Mouse (Mus musculus): ENCODE measurements around the gene Ebf3. TPM values are rescaled to one million over a fixed set of nuclear protein-coding genes. Genes with fewer than 3 reads are reported as not detected.
A peak's percentile ranks its signal among the peaks of the same experiment; 100 is the strongest.

The Ebf3 gene
- polyA plus RNA-seq, 1 experiment from 2014 or later = 15.9 TPM

DNA sequence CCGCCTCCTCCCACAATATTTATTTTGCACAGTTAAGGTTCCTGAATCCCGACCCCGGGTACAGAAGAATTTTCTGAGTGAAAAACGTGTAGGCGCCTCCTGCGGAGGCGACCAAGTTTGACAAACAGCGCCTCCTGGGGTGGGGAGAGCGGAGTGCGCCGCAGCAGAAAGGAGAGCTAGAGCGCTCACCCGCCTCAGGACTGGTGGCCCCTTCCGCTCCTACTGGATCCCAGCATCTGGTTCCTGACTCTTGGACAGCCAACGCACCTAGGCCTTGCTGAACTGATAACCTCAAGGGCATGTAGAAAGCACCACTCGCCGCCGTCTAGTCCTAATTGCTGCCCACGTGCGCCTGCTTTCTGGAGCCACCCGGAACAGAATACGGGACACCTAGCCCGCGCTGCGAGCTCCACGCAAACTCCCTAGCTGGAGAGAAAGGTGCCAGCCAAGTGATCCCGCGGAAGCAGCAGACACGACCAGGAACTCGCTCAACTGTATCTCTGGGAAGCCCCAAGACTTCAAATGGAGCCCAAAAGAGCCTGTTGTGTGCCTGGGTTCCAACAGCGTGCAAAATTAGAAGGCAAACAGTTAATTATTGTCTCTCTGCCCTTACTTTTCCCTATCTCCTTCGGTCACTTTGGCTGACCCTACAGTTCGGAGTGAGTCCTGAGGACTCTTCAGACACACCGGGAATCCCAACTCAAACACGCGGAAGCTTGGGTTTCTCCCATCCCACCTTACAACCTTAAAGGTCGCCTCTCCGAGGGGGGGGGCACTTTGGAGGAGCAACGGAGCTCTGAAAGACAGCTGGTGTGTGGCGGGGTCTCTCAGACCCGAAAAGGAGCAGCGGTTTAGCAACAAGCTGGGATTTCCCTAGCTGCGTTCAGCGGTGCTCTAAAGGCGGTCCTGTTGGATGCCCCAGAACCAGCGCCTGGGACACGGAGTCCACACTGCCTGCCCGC is 5.0 kb upstream of the Ebf3 start:
- under 1% methylated on average over 47 of the region's 48 CpGs for WGBS
- ATAC-seq (ENCODE audit: low FRiP score) = no peak
- DNase-seq (ENCODE audit: low spot score) = peak; percentile 86
- H3K36me3 ChIP-seq (ENCODE audit: control insufficient read depth, insufficient read depth, low read length) = no peaks in the 10 kb centered on the region
- peaks cover 68% of the 10 kb centered on the region for H3K27me3 ChIP-seq (ENCODE audit: control insufficient read depth, insufficient read depth, low read length)
- H3K9me3 ChIP-seq (ENCODE audit: control insufficient read depth, low read length) = no peaks in the 10 kb centered on the region
- peak overlapping the region; percentile 25 for H3K4me2 ChIP-seq (replicated peaks; ENCODE audit: low read depth, low read length)
- peak overlapping the region; percentile 2; the same call in 1 of the 2 replicates for H3K4me3 ChIP-seq (ENCODE audit: low read depth, low read length)
- H3K27ac ChIP-seq (ENCODE audit: low read depth, low read length) = no peak overlapping the region
- H3K4me1 ChIP-seq (replicated peaks; ENCODE audit: control insufficient read depth, insufficient read depth, low read length) = peaks cover 17% of the 10 kb centered on the region
- H3K9ac ChIP-seq (ENCODE audit: low read depth, low read length) = peak overlapping the region; percentile 9; the same call in 1 of the 2 replicates

DNA sequence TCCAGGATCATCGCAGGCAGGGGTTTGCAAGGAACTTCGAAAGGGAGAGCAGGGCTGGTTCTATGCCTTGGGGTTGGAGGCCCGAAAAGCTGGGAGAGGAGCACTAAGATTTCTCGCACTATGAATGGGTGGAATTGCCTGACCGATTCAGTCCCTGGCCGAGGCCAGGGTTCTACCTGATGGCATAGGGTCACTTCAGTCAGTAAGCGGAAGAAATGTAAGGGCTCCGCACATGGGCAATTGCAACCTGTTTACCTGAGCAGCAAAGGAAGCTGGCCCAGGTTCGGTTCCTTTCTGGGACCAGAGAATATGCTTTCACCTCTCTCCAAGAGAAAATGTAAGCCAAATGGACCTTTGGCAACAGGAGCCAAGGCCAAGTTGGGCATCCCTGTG is 4.1 kb upstream of the Ebf3 start:
- DNase-seq (ENCODE audit: low spot score) = no peak
- Histone ChIP-seq H3K36me3 (ENCODE audit: control insufficient read depth, insufficient read depth, low read length) (no peaks in the 10 kb centered on the region), H3K4me1 (replicated peaks; ENCODE audit: control insufficient read depth, insufficient read depth, low read length) (peaks cover 17% of the 10 kb centered on the region), H3K9ac (ENCODE audit: low read depth, low read length) (no peak overlapping the region), H3K9me3 (ENCODE audit: control insufficient read depth, low read length) (no peaks in the 10 kb centered on the region), H3K27me3 (ENCODE audit: control insufficient read depth, insufficient read depth, low read length) (peaks cover 63% of the 10 kb centered on the region), H3K4me2 (replicated peaks; ENCODE audit: low read depth, low read length) (peak overlapping the region; percentile 45; the same call in 1 of the 2 replicates), H3K27ac (ENCODE audit: low read depth, low read length) (peak overlapping the region; percentile 89; the same call in 1 of the 2 replicates), H3K4me3 (ENCODE audit: low read depth, low read length) (no peak overlapping the region)
- 6% methylated on average over 9 of the region's 9 CpGs for WGBS
- ATAC-seq (ENCODE audit: low FRiP score) = no peak

DNA sequence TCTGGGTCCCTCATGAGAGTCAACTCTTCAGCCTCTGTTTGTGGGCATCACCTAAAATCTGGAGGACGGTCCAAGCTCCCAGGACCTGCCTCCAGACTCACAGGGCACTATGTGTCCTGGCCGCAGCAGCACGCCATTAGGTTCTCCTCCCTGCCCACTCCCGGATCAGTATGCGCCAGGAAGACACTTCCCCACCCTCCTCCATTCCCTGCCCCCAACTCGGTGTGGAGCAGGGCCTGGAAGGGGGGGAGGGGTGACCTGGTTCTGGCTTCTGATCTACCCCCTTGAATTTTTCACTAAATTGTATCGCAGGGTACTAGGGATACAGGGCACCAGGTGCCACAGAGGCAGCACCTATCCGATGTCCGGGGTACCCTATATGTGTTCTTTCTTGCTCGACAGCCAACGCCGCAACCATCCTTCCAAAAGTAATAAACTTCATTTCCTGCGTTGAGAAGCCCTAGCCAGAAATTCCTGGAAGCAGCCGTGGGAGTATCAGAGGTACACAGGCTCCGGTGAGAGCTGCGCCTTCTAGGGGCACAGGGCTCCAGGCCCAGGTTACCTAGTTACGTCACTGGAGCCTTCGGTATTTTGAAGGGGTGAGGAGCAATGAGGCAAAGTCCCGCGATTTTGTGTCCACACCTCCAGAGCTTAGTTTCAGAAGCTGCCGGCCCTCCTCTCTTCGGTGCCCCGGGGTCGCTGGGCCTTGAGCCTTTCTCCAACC is 3.6 kb upstream of the Ebf3 start:
- peak; percentile 8; the same call in 1 of the 2 replicates for ATAC-seq (ENCODE audit: low FRiP score)
- Histone ChIP-seq H3K27me3 (ENCODE audit: control insufficient read depth, insufficient read depth, low read length) (peaks cover 59% of the 10 kb centered on the region), H3K9me3 (ENCODE audit: control insufficient read depth, low read length) (no peaks in the 10 kb centered on the region), H3K4me2 (replicated peaks; ENCODE audit: low read depth, low read length) (peak overlapping the region; percentile 45), H3K4me3 (ENCODE audit: low read depth, low read length) (peak overlapping the region; percentile 34; the same call in 1 of the 2 replicates), H3K27ac (ENCODE audit: low read depth, low read length) (peak overlapping the region; percentile 89), H3K36me3 (ENCODE audit: control insufficient read depth, insufficient read depth, low read length) (no peaks in the 10 kb centered on the region), H3K9ac (ENCODE audit: low read depth, low read length) (peak overlapping the region; percentile 42; the same call in 1 of the 2 replicates), H3K4me1 (replicated peaks; ENCODE audit: control insufficient read depth, insufficient read depth, low read length) (peaks cover 17% of the 10 kb centered on the region)
- peak; percentile 53 for DNase-seq (ENCODE audit: low spot score)
- WGBS = 1% methylated on average over 24 of the region's 24 CpGs

DNA sequence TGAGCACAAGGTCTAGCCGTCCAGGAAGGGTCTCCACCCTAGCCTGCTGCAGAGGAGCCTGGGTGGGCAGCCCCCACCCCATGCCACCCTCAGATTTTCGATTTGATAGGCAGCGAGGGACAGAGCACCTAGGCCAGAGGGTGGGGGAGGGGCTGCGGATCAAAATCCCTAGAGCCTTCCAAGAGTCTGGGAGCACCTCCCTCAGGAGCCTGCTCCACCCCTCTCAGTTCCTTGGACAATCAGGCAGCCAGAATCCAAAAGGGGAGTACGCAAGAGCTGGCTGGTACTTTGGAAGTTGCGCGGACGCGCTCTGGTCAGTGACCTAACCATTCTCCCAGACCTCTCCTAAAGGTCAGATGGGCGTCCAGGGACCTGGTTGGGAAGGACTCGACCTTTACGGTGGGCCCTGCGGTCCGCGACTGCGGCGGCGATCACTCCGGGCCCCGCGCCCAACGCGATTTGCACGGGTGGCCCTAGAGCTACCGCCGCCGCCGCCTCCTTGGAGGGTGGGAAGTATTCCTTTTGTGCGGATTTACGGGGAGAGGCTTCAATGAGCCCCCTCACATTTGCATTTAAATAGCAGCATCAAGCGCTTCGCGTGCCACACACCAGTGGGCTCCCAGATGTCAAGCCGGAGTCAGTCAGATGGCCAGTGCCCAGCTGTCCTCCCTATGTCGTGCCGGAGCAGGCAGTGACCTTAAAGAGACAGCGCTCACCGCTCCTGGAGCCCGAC is 2.8 kb upstream of the Ebf3 start:
- ATAC-seq (ENCODE audit: low FRiP score) = peak; percentile 56
- H3K9ac ChIP-seq (ENCODE audit: low read depth, low read length) = peak overlapping the region; percentile 58
- WGBS = under 1% methylated on average over 39 of the region's 39 CpGs

DNA sequence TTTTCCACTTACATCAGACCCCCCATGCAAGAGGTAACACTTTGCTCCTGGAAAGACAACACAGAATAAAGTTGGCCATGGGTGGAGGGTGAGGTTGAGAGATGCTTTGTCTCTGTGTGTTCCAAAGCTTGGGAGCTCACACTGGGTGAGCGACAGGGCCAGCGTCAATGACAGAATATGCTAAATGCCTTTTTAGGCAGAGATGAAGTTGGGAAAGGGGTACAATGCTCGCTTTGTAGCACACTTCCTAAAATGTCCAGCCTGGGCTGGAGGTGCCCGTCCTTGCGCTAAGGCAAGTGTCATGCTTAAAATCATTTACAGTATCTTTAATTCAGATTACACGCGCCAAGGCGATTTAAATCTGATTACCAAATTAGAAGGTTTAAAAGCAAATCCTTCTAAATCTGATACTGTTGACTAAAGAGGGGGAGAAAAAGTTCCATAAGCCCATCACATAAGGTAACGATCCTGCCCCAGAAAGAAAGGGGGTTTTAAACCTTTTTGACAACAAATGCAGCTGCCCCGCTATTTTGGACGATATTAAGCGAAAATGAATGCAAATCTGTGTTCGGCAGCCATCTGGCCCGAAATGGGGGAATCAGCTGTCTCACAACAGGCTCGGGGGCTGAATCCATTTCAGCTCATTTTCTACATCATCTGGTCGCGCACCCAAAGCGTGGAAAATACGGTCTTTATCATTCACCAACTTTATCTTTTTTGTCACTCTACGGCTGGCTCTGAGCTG is 2.1 kb upstream of the Ebf3 start:
- Histone ChIP-seq H3K4me3 (ENCODE audit: low read depth, low read length) (peak overlapping the region; percentile 34), H3K27me3 (ENCODE audit: control insufficient read depth, insufficient read depth, low read length) (peaks cover 51% of the 10 kb centered on the region), H3K9me3 (ENCODE audit: control insufficient read depth, low read length) (no peaks in the 10 kb centered on the region), H3K27ac (ENCODE audit: low read depth, low read length) (peak overlapping the region; percentile 89), H3K4me2 (replicated peaks; ENCODE audit: low read depth, low read length) (peak overlapping the region; percentile 45), H3K9ac (ENCODE audit: low read depth, low read length) (peak overlapping the region; percentile 58), H3K4me1 (replicated peaks; ENCODE audit: control insufficient read depth, insufficient read depth, low read length) (peaks cover 17% of the 10 kb centered on the region), H3K36me3 (ENCODE audit: control insufficient read depth, insufficient read depth, low read length) (no peaks in the 10 kb centered on the region)
- DNase-seq (ENCODE audit: low spot score) = peak; percentile 68
- no peak for ATAC-seq (ENCODE audit: low FRiP score)
- under 1% methylated on average over 20 of the region's 20 CpGs for WGBS

More for the DNA sequence above, 2.8 kb upstream of the Ebf3 start:
- no peaks in the 10 kb centered on the region for H3K36me3 ChIP-seq (ENCODE audit: control insufficient read depth, insufficient read depth, low read length)
- peak overlapping the region; percentile 34 for H3K4me3 ChIP-seq (ENCODE audit: low read depth, low read length)
- peaks cover 17% of the 10 kb centered on the region for H3K4me1 ChIP-seq (replicated peaks; ENCODE audit: control insufficient read depth, insufficient read depth, low read length)
- no peaks in the 10 kb centered on the region for H3K9me3 ChIP-seq (ENCODE audit: control insufficient read depth, low read length)
- peak overlapping the region; percentile 89 for H3K27ac ChIP-seq (ENCODE audit: low read depth, low read length)
- H3K4me2 ChIP-seq (replicated peaks; ENCODE audit: low read depth, low read length) = peak overlapping the region; percentile 45
- peak; percentile 79 for DNase-seq (ENCODE audit: low spot score)
- H3K27me3 ChIP-seq (ENCODE audit: control insufficient read depth, insufficient read depth, low read length) = peaks cover 53% of the 10 kb centered on the region

DNA sequence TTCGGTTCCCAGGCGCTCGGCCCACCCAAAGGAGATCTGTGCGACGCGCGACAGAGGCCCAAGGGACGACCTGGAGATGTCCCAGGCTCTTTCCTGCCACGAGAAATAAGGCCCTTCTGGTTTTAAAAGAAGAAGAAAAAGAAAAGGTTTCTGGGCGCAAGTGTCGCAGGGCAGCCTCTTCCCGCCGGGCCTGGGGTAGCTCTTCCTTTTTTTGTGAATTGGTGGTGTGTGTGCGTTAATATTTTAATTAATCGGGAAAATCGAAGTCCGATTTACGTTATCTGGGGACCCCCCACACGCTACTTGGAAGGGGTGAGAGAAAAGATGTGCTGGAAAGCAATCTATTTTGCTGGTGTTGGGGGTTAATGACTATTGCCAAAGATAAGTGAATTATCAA is 1.3 kb upstream of the Ebf3 start:
- Histone ChIP-seq H3K9me3 (ENCODE audit: control insufficient read depth, low read length) (no peaks in the 10 kb centered on the region), H3K27me3 (ENCODE audit: control insufficient read depth, insufficient read depth, low read length) (peaks cover 46% of the 10 kb centered on the region), H3K9ac (ENCODE audit: low read depth, low read length) (peak overlapping the region; percentile 93), H3K4me1 (replicated peaks; ENCODE audit: control insufficient read depth, insufficient read depth, low read length) (peaks cover 17% of the 10 kb centered on the region), H3K27ac (ENCODE audit: low read depth, low read length) (peak overlapping the region; percentile 96), H3K36me3 (ENCODE audit: control insufficient read depth, insufficient read depth, low read length) (no peaks in the 10 kb centered on the region), H3K4me2 (replicated peaks; ENCODE audit: low read depth, low read length) (peak overlapping the region; percentile 91), H3K4me3 (ENCODE audit: low read depth, low read length) (peak overlapping the region; percentile 91)
- no peak for ATAC-seq (ENCODE audit: low FRiP score)
- no peak for DNase-seq (ENCODE audit: low spot score)
- WGBS = 2% methylated on average over 19 of the region's 19 CpGs

DNA sequence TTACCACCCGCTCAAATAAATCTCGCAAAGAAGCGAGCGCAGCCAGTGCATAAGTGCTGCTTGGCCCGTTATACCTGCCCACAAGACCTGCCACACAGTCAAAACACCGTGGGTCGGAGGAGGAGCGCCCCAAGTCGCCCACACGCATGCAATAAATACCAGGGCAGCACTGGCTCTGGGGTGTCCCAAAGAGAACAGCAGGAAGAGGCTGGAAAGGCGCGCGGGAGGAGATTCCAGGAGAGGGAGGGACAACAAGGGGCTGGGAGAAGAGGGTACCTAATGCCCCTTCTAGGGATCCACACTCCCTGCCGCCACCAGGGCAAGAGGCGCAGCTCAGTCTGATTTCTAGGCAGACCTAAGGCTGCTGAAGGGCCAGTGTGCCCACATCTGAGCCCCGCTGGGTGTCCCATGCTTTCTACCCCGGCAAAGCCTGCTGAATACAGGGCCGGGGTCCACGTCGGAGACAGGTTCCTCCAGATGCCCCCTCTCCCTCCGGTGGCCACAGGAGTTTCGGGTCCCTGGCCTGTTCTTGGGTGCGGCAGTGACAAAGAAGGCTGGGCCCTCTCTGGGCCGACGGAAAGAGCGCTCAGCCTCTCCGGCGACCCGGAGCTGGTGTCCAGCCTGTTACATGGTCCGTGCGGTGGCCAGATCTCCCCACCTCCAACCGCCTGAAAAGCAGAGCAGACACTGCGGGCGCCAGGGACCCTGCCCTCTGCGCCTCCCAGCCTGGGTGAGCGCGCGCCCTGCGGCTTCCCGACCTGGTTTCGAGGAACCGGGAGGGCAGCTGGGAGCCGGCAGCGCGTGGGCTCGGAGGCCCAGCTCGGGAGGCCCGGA is 682 bp upstream of the Ebf3 start:
- no peaks in the 10 kb centered on the region for H3K9me3 ChIP-seq (ENCODE audit: control insufficient read depth, low read length)
- ATAC-seq (ENCODE audit: low FRiP score) (peak; percentile 20), DNase-seq (ENCODE audit: low spot score) (peak; percentile 58)
- H3K4me1 ChIP-seq (replicated peaks; ENCODE audit: control insufficient read depth, insufficient read depth, low read length) = peaks cover 18% of the 10 kb centered on the region
- H3K4me2 ChIP-seq (replicated peaks; ENCODE audit: low read depth, low read length) = peak overlapping the region; percentile 91
- no peaks in the 10 kb centered on the region for H3K36me3 ChIP-seq (ENCODE audit: control insufficient read depth, insufficient read depth, low read length)
- H3K9ac ChIP-seq (ENCODE audit: low read depth, low read length) = peak overlapping the region; percentile 93
- under 1% methylated on average over 48 of the region's 48 CpGs for WGBS
- H3K27me3 ChIP-seq (ENCODE audit: control insufficient read depth, insufficient read depth, low read length) = peaks cover 41% of the 10 kb centered on the region
- peak overlapping the region; percentile 96 for H3K27ac ChIP-seq (ENCODE audit: low read depth, low read length)
- peak overlapping the region; percentile 91 for H3K4me3 ChIP-seq (ENCODE audit: low read depth, low read length)

Data from hindbrain, embryonic 11.5 days (tissue).